Mouse (Mus musculus) cerebellum, adult (tissue): Measurements from ENCODE around the gene Cops3.

ENCODE experiments used
- ATAC-seq: cut with Nextera tagmentation; 2 replicates; pipeline ENCODE4 v1.9.2; 2017; ENCODE audit warnings: mild to moderate bottlenecking, moderate library complexity, mixed read lengths; ENCODE audit not compliant: insufficient number of reproducible peaks, low FRiP score, low TSS enrichment

Cops3 gene

GRCm38 (mm10) chr11:59780241-59780640, 59.4 kb downstream of the Cops3 start:
- no peak for ATAC-seq

- ATAC-seq: no peak
These were observed 60.2 kb downstream of the Cops3 start for GRCm38 (mm10) chr11:59779406-59779805.

GRCm38 (mm10) chr11:59778874-59779223, 60.8 kb downstream of the Cops3 start:
- no peak for ATAC-seq

GRCm38 (mm10) chr11:59778181-59778873, 61.3 kb downstream of the Cops3 start:
- no peak; the same call in 1 of the 2 replicates for ATAC-seq

GRCm38 (mm10) chr11:59777259-59777658, 62.4 kb downstream of the Cops3 start:
- ATAC-seq: no peak

- ATAC-seq: no peak
These were observed 64.0 kb downstream of the Cops3 start for GRCm38 (mm10) chr11:59775435-59776148.

GRCm38 (mm10) chr11:59774522-59774921, 65.1 kb downstream of the Cops3 start:
- ATAC-seq: no peak

GRCm38 (mm10) chr11:59772902-59773301, 66.7 kb downstream of the Cops3 start:
- no peak for ATAC-seq

- ATAC-seq: no peak
These were observed 67.3 kb downstream of the Cops3 start for GRCm38 (mm10) chr11:59772291-59772690.

- ATAC-seq: no peak
These were observed 68.9 kb downstream of the Cops3 start for GRCm38 (mm10) chr11:59770753-59771152.

GRCm38 (mm10) chr11:59769738-59770137, 69.9 kb downstream of the Cops3 start:
- no peak for ATAC-seq

- ATAC-seq: no peak
These were observed 70.3 kb downstream of the Cops3 start for GRCm38 (mm10) chr11:59769307-59769706.
